Mouse (Mus musculus) ES-E14 (cell line): ENCODE measurements around the gene Fance.

Experiments
- HCFC1 ChIP-seq: IDR thresholded peaks from 2 replicates; pipeline ENCODE4 v1.6.1; 2012; ENCODE audit warnings: low read length, inconsistent platforms, borderline replicate concordance; ENCODE audit not compliant: insufficient read depth
- ZC3H11A ChIP-seq: IDR thresholded peaks from 2 replicates; pipeline ENCODE4 v1.6.1; 2012; ENCODE audit warnings: low read depth, mild to moderate bottlenecking, inconsistent platforms, low read length, borderline replicate concordance
- ZNF384 ChIP-seq: IDR thresholded peaks from 2 replicates; pipeline ENCODE4 v1.6.1; 2012; ENCODE audit warnings: low read depth, low read length, inconsistent platforms

GRCm38 (mm10) chr17:28331241-28332112, 18.2 kb downstream of the Fance start:
- TF ChIP-seq ZNF384 (no peak), HCFC1 (no peak), ZC3H11A (no peak)
